Mouse (Mus musculus) mouse embryonic stem cell (cell line): Measurements from ENCODE around the gene Abl2.
"Not testable (repeated sequence)": the region's sequence is repeated elsewhere in the genome, so short reads cannot be mapped to it uniquely, and the experiment has no call there.

Source experiments
- in situ Hi-C, 2 experiments: fragments of 300-500 bp; cut with MboI; formaldehyde crosslinking; loops; 1 replicate in 1 of 2; 3 replicates in 1 of 2; pipeline ENCODE4 v1.14.3; 2019 to 2020; ENCODE audit warnings: low sequenced_read_pairs in 2 of 2, low pct_unique_long_range_greater_than_20kb in 1 of 2, mixed read lengths in 1 of 2; ENCODE audit not compliant: unreplicated experiment in 1 of 2

The Abl2 gene

GRCm38 (mm10) chr1:156558024-156558930 lies at the start of gene Abl2:
Abl2 (plus strand) TSS chr1:156558786.
- in situ Hi-C loops = no loop called here

DNA sequence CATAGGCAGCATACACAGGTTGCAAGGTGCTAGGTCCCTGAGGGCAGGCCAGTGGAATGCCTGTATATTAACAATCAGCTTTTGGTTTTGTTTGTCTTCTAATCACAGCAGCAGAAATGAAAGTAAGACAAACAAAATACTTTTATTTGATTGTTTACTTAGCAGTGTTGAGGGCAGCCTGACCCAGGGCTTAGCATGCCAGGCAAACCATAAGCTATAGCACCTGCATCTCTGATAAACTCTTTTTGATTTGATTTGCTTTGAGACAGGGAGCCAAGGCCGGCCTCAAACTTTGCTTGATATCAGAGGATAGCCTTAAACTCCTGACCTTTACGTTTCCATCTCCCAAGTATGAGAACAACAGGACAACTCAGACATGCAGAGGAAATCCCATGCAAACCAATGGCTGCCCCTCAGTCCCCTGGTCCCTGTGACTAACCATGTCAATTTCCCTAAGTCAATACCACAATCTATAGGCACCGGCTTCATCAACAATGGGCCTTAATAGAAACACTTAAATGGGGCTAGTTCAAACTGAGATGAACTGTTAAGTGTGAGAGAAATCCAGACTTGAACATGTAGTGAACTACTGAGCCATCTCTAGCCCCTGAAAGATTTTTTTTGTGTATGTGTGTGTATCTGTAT lies 38.3 kb upstream of the Abl2 start:
- in situ Hi-C loops = no loop called here

GRCm38 (mm10) chr1:156521796-156522517 lies 36.6 kb upstream of the Abl2 start:
- in situ Hi-C loops = no loop called here

DNA sequence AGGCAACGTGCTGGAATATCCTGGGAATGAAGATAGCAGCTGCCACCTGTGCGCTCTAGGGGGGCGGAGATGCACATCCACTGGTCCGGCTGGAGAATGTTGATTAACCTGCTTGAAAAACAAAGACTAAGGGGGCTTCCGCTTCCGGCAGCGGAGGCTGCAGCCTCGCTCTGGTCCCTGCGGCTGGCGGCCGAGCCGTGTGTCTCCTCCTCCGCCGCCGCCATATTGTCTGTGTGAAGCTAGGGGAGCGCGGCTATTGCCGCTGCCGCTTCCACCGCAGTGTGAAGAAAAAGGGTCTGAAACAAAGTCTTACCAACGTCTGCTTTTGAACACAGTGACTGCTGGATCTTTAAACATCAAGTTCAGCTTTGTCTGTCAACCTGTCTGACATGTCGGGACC lies 34.7 kb upstream of the Abl2 start, which contains the start of gene Gm10031:
TSS of gene Gm10031 (plus strand) at position 171 of the 400 bp plus-strand sequence.
- in situ Hi-C loops = not testable (repeated sequence)

- in situ Hi-C loops = not testable (repeated sequence)
These were observed 26.0 kb upstream of the Abl2 start for GRCm38 (mm10) chr1:156532476-156533175.

DNA sequence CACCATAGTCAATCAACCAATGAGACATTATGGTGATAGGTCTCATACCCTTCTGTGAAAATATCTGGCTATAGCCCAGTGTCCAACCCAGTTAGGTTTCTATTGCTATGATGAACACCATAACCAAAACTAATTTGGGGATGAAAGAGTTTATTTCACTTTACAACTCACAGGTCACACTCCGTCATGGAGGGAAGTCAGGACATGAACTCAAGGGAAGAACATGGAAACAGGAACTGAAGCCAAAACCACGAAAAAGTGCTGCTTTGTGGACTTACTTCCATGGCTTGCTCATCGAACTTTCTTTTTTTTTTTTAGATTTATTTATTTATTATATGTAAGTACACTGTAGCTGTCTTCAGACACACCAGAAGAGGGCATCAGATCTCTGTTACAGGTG lies 25.1 kb upstream of the Abl2 start:
- in situ Hi-C loops = no loop called here

GRCm38 (mm10) chr1:156533911-156534310 lies 24.7 kb upstream of the Abl2 start:
- in situ Hi-C loops = no loop called here

- in situ Hi-C loops = no loop called here
These were observed 21.6 kb upstream of the Abl2 start for GRCm38 (mm10) chr1:156537031-156537430.

DNA sequence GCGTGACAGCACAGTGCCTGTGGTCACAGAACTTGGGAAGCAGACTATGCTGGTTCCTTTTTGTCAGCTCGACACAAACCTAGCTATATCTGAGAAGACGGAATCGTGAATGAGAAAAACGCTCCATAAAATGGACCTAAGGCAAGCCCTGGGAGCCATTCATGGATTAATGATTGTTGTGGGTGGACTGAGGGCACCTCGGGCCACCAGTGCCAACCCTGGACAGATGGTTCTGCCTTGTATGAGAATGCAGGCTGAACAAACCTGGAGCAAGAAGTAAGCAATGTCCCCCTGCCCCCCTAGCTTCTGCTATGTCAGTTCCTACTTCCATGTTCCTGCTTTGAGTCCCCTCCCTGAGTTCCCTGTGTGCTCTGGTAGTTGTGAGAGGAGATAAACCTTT lies 20.9 kb upstream of the Abl2 start:
- in situ Hi-C loops = no loop called here

- in situ Hi-C loops = no loop called here
These were observed 20.2 kb upstream of the Abl2 start for GRCm38 (mm10) chr1:156538382-156538781.

GRCm38 (mm10) chr1:156539787-156540560 lies 18.6 kb upstream of the Abl2 start:
- in situ Hi-C loops = no loop called here

- in situ Hi-C loops = no loop called here
These were observed 14.6 kb upstream of the Abl2 start for GRCm38 (mm10) chr1:156543999-156544398.

DNA sequence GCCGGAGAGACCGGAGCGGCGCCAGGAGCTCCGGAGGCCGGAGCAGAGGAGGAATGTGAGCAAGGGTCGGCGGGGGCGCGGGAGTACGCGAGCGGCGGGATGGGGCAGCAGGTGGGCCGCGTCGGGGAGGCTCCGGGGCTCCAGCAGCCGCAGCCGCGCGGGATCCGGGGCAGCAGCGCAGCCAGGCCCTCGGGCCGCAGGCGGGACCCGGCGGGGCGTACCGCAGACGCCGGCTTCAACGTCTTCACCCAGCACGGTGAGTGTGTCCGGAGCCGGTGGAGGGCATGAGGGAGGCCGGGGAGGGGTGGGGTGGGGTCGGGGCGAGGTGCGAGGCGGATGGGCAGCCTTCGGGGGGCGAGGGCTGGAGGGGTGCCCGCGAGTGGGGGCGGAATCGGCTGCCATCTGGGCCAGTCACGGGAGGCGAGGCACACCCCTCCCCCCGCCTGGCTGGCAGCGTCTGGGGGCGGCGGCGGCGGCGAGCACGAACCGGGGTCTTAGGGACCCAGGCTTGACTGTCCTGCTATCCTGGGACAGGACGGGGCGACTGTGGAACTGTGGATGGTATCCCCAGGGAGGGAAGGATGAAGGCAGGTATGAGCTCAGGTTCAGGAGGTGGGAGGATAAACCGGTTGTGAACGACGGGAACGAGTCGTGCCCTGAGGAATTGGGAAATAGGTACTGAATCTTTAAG lies 509 bp downstream of the Abl2 start:
- in situ Hi-C loops = no loop called here

- in situ Hi-C loops = no loop called here
These were observed 1.0 kb downstream of the Abl2 start for GRCm38 (mm10) chr1:156559641-156560020.

GRCm38 (mm10) chr1:156560500-156560899 lies 1.9 kb downstream of the Abl2 start:
- in situ Hi-C loops = no loop called here

DNA sequence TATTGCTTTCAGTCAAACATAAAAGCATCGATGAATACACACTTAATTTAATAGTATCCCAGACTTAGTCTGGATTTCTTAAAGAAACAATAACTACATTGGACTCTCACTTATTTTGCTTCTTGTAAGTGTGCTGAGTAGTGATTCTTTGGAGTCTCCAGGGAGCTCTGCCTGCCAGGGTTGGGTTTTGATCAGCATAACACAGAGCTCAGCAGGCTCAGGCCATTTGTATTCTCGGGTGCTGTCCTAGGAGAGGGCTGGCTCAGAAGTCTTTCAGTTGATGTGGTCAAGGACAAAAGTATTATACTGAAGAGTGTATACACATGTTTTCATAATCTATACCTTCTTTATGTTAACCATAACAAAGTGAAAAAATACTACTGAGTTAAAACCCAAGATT lies 6.7 kb downstream of the Abl2 start:
- in situ Hi-C loops = no loop called here

- in situ Hi-C loops = no loop called here
These were observed 7.5 kb downstream of the Abl2 start for GRCm38 (mm10) chr1:156566132-156566531.
